Mouse (Mus musculus) left cerebral cortex, postnatal 36 days (tissue): ENCODE data around the gene Mast4. TPM values are rescaled to one million over a fixed set of nuclear protein-coding genes. Genes with fewer than 3 reads are reported as not detected.

Source experiments
- DNase-seq, 2 experiments: peaks; one replicate each; pipeline ENCODE4 v3.0.0; 2021 to 2022; ENCODE audit warnings: low spot score in 2 of 2, mixed read lengths in 1 of 2
- intact Hi-C: fragments of 180-260 bp; cut with DNase I; formaldehyde crosslinking; loops from one replicate; pipeline ENCODE4 v1.15.1; 2025
- total RNA-seq, 2 experiments: library from RNA; stranded (reverse); gene quantifications; 2 replicates each; pipeline ENCODE4 v1.2.3; 2021

Gene Mast4
- total RNA-seq, 2 experiments from 2014 or later: 45.7 to 56.6 TPM

GRCm38 (mm10) chr13:103205191-103205590 lies 129.1 kb downstream of the Mast4 start:
- intact Hi-C loops: no loop called here
- DNase-seq: no peak

GRCm38 (mm10) chr13:103203376-103203895 lies 130.9 kb downstream of the Mast4 start:
- intact Hi-C loops: loop anchor here (5.0 kb wide), 1 partner anchor 129 kb away; the partner anchor contains the start of gene Mast4
- no peak for DNase-seq

DNA sequence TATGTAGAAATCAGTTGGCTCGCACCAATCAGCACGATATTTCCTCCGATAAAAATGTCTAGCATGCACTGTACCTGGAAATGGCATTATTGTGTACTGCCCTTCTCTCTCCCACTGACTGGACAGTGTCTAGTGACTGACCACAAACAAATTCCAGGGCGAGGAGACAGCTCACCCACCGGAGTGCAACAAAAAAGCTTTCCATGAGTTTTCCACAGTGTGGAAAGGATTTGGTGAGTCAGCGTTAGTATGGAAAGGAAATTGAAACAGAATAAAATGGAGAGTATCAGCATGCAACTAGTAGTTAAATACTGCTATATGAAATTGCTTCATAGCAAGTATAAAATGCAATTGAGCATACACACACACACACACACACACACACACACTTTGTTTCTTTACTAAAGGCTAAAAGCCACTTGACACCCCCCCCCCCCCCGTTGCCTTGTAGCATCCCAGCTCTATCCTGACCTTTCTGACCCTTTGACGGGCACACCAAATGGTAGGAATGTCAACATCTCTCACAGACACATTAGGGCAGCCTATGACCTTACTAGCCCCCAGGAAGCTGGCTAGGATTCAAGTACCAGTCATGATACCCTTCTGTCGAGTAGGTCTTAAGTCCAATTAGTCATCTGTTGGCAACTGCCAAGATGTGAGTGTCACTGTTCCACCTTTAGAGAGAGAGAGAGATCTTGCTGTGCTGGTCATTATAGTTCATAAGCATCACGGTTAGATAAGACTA lies 133.1 kb downstream of the Mast4 start:
- DNase-seq: no peak
- intact Hi-C loops: loop anchor here (5.0 kb wide), 1 partner anchor 131 kb away; the partner anchor contains the start of gene Mast4

DNA sequence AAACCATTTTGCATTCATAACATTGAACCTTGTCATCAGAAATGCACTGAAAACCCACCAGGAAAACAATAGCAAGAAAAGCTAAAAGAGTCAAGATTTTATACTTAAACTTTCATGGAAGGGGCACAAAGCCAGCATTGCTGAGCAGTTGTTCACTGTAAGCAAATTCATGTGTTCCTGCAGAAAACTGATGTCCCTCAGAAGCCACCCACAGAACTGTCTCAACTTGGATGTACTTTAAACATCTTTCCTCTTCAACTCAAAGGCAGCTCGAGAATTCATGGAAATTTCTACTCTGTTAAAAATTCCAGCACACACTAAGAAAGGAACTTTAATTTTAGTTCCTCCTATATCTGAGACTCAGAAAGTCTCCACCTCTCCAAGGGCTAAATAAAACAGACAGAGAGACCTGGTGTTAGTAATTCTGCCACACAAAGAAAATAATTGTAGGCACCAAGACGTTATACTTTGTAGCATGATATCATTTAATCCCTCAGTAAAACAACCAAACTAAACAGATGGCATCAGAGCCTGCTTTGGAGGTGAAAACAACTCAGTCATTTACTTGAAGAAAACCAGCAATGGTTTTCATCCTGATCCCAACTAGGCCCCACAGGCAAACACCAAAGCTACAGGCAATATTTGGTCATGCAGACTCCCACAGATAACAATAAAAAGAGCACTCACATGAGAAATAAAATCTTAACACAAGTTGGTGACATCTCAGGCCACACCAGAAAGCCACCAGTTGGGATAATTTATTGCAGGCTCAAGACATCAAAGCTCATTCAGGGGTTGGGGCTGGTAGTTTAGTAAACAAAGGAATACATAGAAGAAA lies 134.3 kb downstream of the Mast4 start:
- intact Hi-C loops: loop anchor here (5.0 kb wide), 1 partner anchor 132 kb away; the partner anchor contains the start of gene Mast4
- no peak for DNase-seq

DNA sequence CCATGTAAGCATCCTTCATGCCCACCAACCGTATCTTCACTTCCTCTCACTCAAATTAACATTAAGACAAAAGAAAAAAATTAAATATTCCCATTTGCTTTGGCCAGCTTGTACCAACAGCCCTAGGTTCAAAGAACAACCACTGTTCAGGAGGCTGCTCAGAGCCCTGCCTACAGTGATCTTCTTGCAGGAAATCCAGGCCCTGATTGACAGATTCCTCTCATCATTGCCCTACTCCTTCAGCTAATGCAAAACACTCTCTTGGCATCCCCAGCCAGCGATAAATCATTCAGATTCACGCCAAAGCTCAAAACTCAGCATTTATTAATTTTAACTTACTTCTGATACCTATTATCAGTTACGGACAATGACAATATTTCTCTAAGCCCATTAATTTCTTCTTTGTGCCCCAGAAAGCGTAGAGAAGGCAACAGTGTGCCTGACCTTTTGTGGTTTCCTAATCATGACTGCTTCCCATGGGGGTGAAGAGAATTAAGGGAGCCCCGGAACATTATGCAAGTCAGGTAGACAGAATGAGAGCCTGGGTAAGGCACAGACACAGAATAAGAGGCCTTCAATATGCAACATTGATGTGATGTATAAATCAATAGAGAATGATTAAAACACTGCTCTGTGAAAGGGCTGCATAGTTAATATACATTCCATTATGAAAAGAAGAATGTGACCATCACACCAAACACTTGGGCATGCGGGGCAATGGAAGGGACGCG lies 135.9 kb downstream of the Mast4 start:
- intact Hi-C loops: no loop called here
- DNase-seq: no peak

- DNase-seq: no peak
- intact Hi-C loops: no loop called here
Observed at GRCm38 (mm10) chr13:103196307-103196706, 138.0 kb downstream of the Mast4 start.

- DNase-seq: no peak
- intact Hi-C loops: no loop called here
Observed at GRCm38 (mm10) chr13:103195847-103196246, 138.4 kb downstream of the Mast4 start.

GRCm38 (mm10) chr13:103183566-103183965 lies 150.7 kb downstream of the Mast4 start:
- no peak for DNase-seq
- intact Hi-C loops: no loop called here

DNA sequence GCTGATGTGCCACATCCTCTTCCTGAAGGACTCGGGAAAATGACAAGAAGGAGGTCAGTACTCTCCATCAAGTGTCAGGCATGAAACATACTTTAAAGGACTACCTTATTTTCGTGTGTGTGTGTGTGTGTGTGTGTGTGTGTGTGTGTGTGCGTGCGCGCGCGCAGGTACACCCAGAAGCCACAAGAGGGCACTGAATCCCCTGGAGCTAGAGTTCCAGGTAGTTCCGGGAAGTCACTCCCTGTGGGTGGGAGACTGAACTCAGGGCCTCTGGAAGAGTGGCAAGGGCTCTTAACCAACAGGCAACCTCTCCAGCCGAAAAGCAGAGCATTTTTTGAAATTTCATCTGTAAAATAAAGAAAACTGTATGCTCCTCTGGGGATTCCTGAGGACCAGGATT lies 152.5 kb downstream of the Mast4 start:
- no peak for DNase-seq
- intact Hi-C loops: no loop called here

- intact Hi-C loops: no loop called here
Observed at GRCm38 (mm10) chr13:103176871-103177270, 157.4 kb downstream of the Mast4 start.

DNA sequence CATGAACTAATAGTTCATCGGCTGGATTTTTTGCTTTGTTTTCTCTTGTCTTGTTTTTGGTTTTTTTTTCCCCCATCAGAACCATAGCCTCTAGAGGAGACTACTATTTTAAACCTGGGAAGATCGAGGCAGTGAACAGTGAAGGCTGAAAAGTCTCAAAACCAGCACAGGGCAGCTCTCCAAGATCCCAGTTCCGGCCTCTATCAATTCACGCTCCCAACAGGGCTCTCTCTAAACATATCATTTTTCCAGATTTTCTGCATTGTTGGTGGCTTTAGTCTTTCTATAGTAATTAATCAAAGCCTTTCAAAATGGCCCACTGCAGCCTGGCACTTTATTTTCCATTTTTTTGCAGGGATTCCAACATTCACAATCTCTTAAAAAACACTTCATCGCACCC lies 159.9 kb downstream of the Mast4 start:
- no peak for DNase-seq
- intact Hi-C loops: loop anchor here (5.0 kb wide), 2 partner anchors 158 to 523 kb away; partner anchors contain the start of gene Mast4

More at GRCm38 (mm10) chr13:103176871-103177270, 157.4 kb downstream of the Mast4 start:
- no peak for DNase-seq

- intact Hi-C loops: loop anchor here (2.0 to 5.0 kb wide), 3 partner anchors 159 to 524 kb away; partner anchors contain the start of gene Mast4
- DNase-seq: peak; percentile 39 to 48
Observed at GRCm38 (mm10) chr13:103173545-103174182, 160.6 kb downstream of the Mast4 start.

DNA sequence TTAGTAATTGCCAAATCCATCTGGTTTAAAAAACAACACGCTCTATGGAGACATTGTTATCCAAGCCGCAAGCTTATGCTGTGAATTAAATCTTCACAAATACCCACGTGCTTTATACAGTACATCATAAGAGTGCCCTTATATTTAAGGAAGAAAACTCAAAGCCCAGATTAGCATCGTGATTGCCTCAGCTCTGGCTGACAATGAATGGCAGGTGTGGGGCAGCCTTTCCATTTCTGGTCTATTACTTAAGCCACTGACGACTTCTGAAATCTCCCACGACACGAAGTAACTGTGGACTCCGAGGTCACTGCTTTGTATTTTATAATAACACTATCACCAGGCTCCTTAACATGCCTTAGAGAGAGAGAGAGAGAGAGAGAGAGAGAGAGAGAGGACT lies 182.4 kb downstream of the Mast4 start:
- DNase-seq: no peak
- intact Hi-C loops: no loop called here

GRCm38 (mm10) chr13:103151171-103151570 lies 183.1 kb downstream of the Mast4 start:
- DNase-seq: no peak

DNA sequence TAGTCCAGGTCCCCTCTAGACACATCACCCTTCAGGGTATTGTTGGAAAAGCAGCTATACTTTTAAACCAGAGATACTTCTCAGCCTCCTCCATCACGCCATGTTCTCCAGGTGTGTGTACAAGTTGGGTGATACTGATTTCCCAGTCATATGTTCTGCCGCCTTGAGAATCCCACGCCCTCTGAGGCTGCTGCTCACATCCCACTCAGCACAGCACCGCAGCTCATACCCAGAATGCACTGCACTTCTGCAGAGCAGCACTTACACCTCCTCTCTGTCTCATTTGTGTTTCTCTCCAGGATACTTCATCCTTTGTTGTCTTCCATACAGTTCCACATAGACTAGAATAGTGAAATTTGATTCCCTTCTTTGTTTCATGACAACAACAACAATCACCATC lies 183.6 kb downstream of the Mast4 start:
- DNase-seq: peak; percentile 73 to 74
- intact Hi-C loops: no loop called here

More at GRCm38 (mm10) chr13:103151171-103151570, 183.1 kb downstream of the Mast4 start:
- intact Hi-C loops: no loop called here

GRCm38 (mm10) chr13:103149415-103149814 lies 184.9 kb downstream of the Mast4 start:
- intact Hi-C loops: no loop called here
- DNase-seq: no peak

- intact Hi-C loops: no loop called here
Observed at GRCm38 (mm10) chr13:103144343-103144742, 190.0 kb downstream of the Mast4 start.

GRCm38 (mm10) chr13:103141304-103141703 lies 193.0 kb downstream of the Mast4 start:
- intact Hi-C loops: no loop called here

More at GRCm38 (mm10) chr13:103144343-103144742, 190.0 kb downstream of the Mast4 start:
- DNase-seq: no peak

GRCm38 (mm10) chr13:103140051-103140450 lies 194.2 kb downstream of the Mast4 start:
- DNase-seq: no peak
- intact Hi-C loops: no loop called here

More at GRCm38 (mm10) chr13:103141304-103141703, 193.0 kb downstream of the Mast4 start:
- DNase-seq: no peak
